Comparison of ENCODE assay signal across 24 mouse cellular contexts in the genomic region with DNA sequence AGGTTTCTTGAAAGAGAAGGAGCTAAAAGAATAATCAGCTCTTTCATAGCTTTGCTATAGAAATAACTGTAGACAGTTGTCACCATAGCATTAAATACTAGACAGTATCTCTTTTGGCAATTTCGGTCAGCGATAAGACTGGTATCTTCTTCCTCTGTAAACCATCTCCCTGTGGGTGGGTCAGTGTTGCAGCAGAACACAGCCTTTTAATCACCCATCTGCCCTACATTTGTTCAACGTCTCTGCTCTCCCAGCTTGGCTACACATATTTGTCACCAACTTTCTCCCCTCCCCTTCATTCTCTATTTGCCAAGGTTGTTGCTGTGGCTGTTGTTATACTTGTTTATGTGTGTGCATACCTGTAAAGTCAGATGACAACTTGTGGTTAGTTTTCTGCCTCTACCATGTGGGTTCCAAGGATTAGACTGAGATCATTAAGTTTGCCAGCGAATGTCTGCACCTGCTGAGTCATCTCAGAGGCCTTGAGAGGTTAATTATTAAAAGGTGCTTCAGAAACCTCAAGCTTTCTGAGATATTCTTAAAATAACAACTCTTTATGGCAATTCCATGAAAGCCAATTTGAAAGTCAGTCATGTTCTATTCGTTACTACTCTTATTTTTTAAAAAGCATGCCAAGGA.
DNase-seq lines count a peak whose midpoint lies in the region; ATAC-seq and TF ChIP-seq lines count a peak whose summit lies in the region.
"Had no signal": no experiment of that assay in that cellular context is flagged by ENCODE, and none has a peak within 500 bp of the region (broad histone marks: within the 10 kb centered on the region; RNA-seq: fewer than 3 reads in every experiment).

No protein-coding gene starts in this region.

- TF ChIP-seq POLR2A in liver, adult 2 months (IDR thresholded peaks at IDR 0.05; ENCODE audit: extremely low read depth, insufficient read depth, low read length) = no peak

- H3K79me2 ChIP-seq in liver, adult 2 months (ENCODE audit: control insufficient read depth, insufficient read depth, low read length) = no peaks in the 10 kb centered on the region
- no peaks in the 10 kb centered on the region for H3K79me2 ChIP-seq in C2C12 (ENCODE audit: control insufficient read depth, insufficient read depth)

- H3K27me3 ChIP-seq in liver, adult 2 months (ENCODE audit: control insufficient read depth, insufficient read depth, low read length) = no peaks in the 10 kb centered on the region
- no peaks in the 10 kb centered on the region for H3K27me3 ChIP-seq in liver, embryonic 12.5 days (replicated peaks)
- no peaks in the 10 kb centered on the region for H3K27me3 ChIP-seq in C2C12 (ENCODE audit: control insufficient read depth, insufficient read depth, insufficient read length)
- no peaks in the 10 kb centered on the region for H3K27me3 ChIP-seq in intestine, embryonic 16.5 days (replicated peaks; ENCODE audit: control insufficient read depth, insufficient read depth, low read length)
- H3K27me3 ChIP-seq in hindbrain, embryonic 10.5 days (ENCODE audit: insufficient read depth, poor library complexity, severe bottlenecking) = no peaks in the 10 kb centered on the region
- H3K27me3 ChIP-seq: embryonic facial prominence, embryonic 12.5 days; hindbrain, embryonic 12.5 days; liver, embryonic 13.5 days had no signal

- peak; percentile 14 for DNase-seq in liver, adult 2 months (ENCODE audit: extremely low read depth, low read depth, low spot score)
- peak; percentile 8 for DNase-seq in kidney, postnatal 14 days
- no peak for DNase-seq in hindbrain, embryonic 10.5 days (ENCODE audit: low spot score)
- DNase-seq in T-cell, adult 2 months (ENCODE audit: low spot score) = no peak
- DNase-seq in gastrocnemius, postnatal 14 days = no peak
- DNase-seq: adrenal gland, adult 8-10 months; B cell, adult 2 months; cerebellum, adult 9-10 months; forebrain, postnatal 0 days; heart, postnatal 10 days; liver, embryonic 13.5 days; lung, postnatal 10 days; right cerebral cortex, postnatal 25 days; thymus, adult 2 months had no signal

- no peaks in the 10 kb centered on the region for H3K36me3 ChIP-seq in liver, adult 2 months (ENCODE audit: control insufficient read depth, insufficient read depth, low read length)
- H3K36me3 ChIP-seq in liver, embryonic 12.5 days = no peaks in the 10 kb centered on the region
- H3K36me3 ChIP-seq in C2C12 (ENCODE audit: control insufficient read depth, insufficient read depth) = no peaks in the 10 kb centered on the region
- no peaks in the 10 kb centered on the region for H3K36me3 ChIP-seq in intestine, embryonic 16.5 days (ENCODE audit: control insufficient read depth, insufficient read depth, low read length)
- no peaks in the 10 kb centered on the region for H3K36me3 ChIP-seq in hindbrain, embryonic 10.5 days
- H3K36me3 ChIP-seq: embryonic facial prominence, embryonic 12.5 days; hindbrain, embryonic 12.5 days; limb, embryonic 10.5 days; liver, embryonic 13.5 days had no signal

- no peak overlapping the region for H3ac ChIP-seq in C2C12 (ENCODE audit: control insufficient read depth, insufficient read length, low read depth)

- intact Hi-C loops in gastrocnemius, postnatal 14 days (cut with DNase I; ENCODE audit: low total_unique reads) = no loop called here

- H3K4me3 ChIP-seq in liver, adult 2 months (ENCODE audit: insufficient read depth, low read depth, low read length) = no peak overlapping the region
- H3K4me3 ChIP-seq in liver, embryonic 12.5 days = no peak overlapping the region
- no peak overlapping the region for H3K4me3 ChIP-seq in C2C12 (ENCODE audit: insufficient read depth, poor library complexity, severe bottlenecking)
- H3K4me3 ChIP-seq in intestine, embryonic 16.5 days (ENCODE audit: low read length) = no peak overlapping the region
- no peak overlapping the region for H3K4me3 ChIP-seq in hindbrain, embryonic 10.5 days
- H3K4me3 ChIP-seq: embryonic facial prominence, embryonic 12.5 days; erythroblast, embryonic 14.5 days; hindbrain, embryonic 12.5 days; left cerebral cortex, adult 2 months; limb, embryonic 10.5 days; liver, embryonic 13.5 days had no signal

- TF ChIP-seq CTCF in liver, adult 2 months (IDR thresholded peaks at IDR 0.05; ENCODE audit: low read depth, low read length) = no peak
- TF ChIP-seq CTCF in C2C12 (IDR thresholded peaks at IDR 0.05; ENCODE audit: control insufficient read depth, insufficient read depth, insufficient read length) = no peak

- no peaks in the 10 kb centered on the region for H3K79me3 ChIP-seq in C2C12 (ENCODE audit: low read depth)

- H3K4me1 ChIP-seq in liver, adult 2 months (ENCODE audit: control insufficient read depth, insufficient read depth, low read length) = no peaks in the 10 kb centered on the region
- no peaks in the 10 kb centered on the region for H3K4me1 ChIP-seq in liver, embryonic 12.5 days
- no peaks in the 10 kb centered on the region; the same call in 1 of the 2 replicates for H3K4me1 ChIP-seq in intestine, embryonic 16.5 days (ENCODE audit: control insufficient read depth, insufficient read depth, low read length)
- H3K4me1 ChIP-seq in hindbrain, embryonic 10.5 days (replicated peaks) = no peaks in the 10 kb centered on the region
- H3K4me1 ChIP-seq: embryonic facial prominence, embryonic 12.5 days; hindbrain, embryonic 12.5 days; limb, embryonic 10.5 days; liver, embryonic 13.5 days had no signal

- H3K4me2 ChIP-seq in liver, embryonic 12.5 days = no peak overlapping the region
- H3K4me2 ChIP-seq in intestine, embryonic 16.5 days (ENCODE audit: low read depth, low read length) = no peak overlapping the region
- H3K4me2 ChIP-seq: embryonic facial prominence, embryonic 12.5 days; heart, embryonic 11.5 days; hindbrain, embryonic 12.5 days; liver, embryonic 13.5 days had no signal

- no peak for ATAC-seq in liver, embryonic 12.5 days
- ATAC-seq in intestine, embryonic 16.5 days = peak; percentile 82
- ATAC-seq: forebrain, postnatal 0 days; midbrain, embryonic 16.5 days had no signal

- 0 out of 2 replicates have a peak, but pooled peaks cover 3% of the 10 kb centered on the region for H3K9me3 ChIP-seq in liver, embryonic 12.5 days (replicated peaks)
- no peaks in the 10 kb centered on the region for H3K9me3 ChIP-seq in intestine, embryonic 16.5 days (ENCODE audit: control insufficient read depth, low read length)
- no peaks in the 10 kb centered on the region for H3K9me3 ChIP-seq in hindbrain, embryonic 10.5 days
- H3K9me3 ChIP-seq: embryonic facial prominence, embryonic 12.5 days; hindbrain, embryonic 12.5 days; limb, embryonic 10.5 days; liver, embryonic 13.5 days had no signal

- no peak overlapping the region for H3K9ac ChIP-seq in liver, adult 2 months (ENCODE audit: low read depth, low read length)
- H3K9ac ChIP-seq in liver, embryonic 12.5 days = no peak overlapping the region
- no peak overlapping the region for H3K9ac ChIP-seq in intestine, embryonic 16.5 days (ENCODE audit: low read depth, low read length)
- H3K9ac ChIP-seq: embryonic facial prominence, embryonic 12.5 days; forebrain, postnatal 0 days; hindbrain, embryonic 12.5 days; liver, embryonic 13.5 days had no signal

- WGBS in liver, adult 2 months = 75% methylated on average over 5 of the region's 5 CpGs
- 65% methylated on average over 5 of the region's 5 CpGs for WGBS in liver, embryonic 12.5 days (ENCODE audit: insufficient replicate concordance)
- WGBS in intestine, embryonic 16.5 days = 56% methylated on average over 5 of the region's 5 CpGs
- 85% methylated on average over 5 of the region's 5 CpGs for WGBS in hindbrain, embryonic 10.5 days

- H3K27ac ChIP-seq in liver, adult 2 months (replicated peaks; ENCODE audit: insufficient read depth, low read depth, low read length) = no peak overlapping the region
- H3K27ac ChIP-seq in liver, embryonic 12.5 days = no peak overlapping the region
- H3K27ac ChIP-seq in intestine, embryonic 16.5 days (ENCODE audit: low read length) = no peak overlapping the region; the same call in 1 of the 2 replicates
- no peak overlapping the region for H3K27ac ChIP-seq in hindbrain, embryonic 10.5 days
- H3K27ac ChIP-seq: embryonic facial prominence, embryonic 12.5 days; hindbrain, embryonic 12.5 days; left cerebral cortex, adult 2 months; limb, embryonic 10.5 days; liver, embryonic 13.5 days had no signal

TF ChIP-seq in C2C12, 6 proteins besides CTCF, POLR2A, EP300 and RAD21:
- TF ChIP-seq MYOG (IDR thresholded peaks at IDR 0.05; ENCODE audit: control insufficient read depth, extremely low read depth, insufficient read length) = no peak
- peak; percentile 55 for TF ChIP-seq MYOD1 (IDR thresholded peaks at IDR 0.05; ENCODE audit: control insufficient read depth, insufficient read length, low read depth)
- no peak for TF ChIP-seq FOSL1 (IDR thresholded peaks at IDR 0.05; ENCODE audit: insufficient read depth, low read length, poor library complexity, severe bottlenecking)
- TF ChIP-seq MAX (IDR thresholded peaks at IDR 0.05) = no peak
- peak; percentile 29 for TF ChIP-seq USF1 (IDR thresholded peaks at IDR 0.05; ENCODE audit: low read depth)
- no peak for TF ChIP-seq CEBPB (IDR thresholded peaks at IDR 0.05; ENCODE audit: low read depth)

Comparison
In these comparisons a context has a peak if more than half of its experiments do, and no peak if none do; other contexts are left out.
1. DNase-seq: peak in liver, adult 2 months (single experiment) and kidney, postnatal 14 days (single experiment); none in hindbrain, embryonic 10.5 days (single experiment), T-cell, adult 2 months (single experiment) and gastrocnemius, postnatal 14 days (single experiment).